Mouse (Mus musculus): ENCODE measurements at regions not wholly inside any gene's neighbourhood (a gene's known extent, or its start where the extent isn't known, plus 50 kb on each side); places are given as distances from the start of the nearest gene placed in this dataset.
A peak's percentile ranks its signal among the peaks of the same experiment; 100 is the strongest.

DNA sequence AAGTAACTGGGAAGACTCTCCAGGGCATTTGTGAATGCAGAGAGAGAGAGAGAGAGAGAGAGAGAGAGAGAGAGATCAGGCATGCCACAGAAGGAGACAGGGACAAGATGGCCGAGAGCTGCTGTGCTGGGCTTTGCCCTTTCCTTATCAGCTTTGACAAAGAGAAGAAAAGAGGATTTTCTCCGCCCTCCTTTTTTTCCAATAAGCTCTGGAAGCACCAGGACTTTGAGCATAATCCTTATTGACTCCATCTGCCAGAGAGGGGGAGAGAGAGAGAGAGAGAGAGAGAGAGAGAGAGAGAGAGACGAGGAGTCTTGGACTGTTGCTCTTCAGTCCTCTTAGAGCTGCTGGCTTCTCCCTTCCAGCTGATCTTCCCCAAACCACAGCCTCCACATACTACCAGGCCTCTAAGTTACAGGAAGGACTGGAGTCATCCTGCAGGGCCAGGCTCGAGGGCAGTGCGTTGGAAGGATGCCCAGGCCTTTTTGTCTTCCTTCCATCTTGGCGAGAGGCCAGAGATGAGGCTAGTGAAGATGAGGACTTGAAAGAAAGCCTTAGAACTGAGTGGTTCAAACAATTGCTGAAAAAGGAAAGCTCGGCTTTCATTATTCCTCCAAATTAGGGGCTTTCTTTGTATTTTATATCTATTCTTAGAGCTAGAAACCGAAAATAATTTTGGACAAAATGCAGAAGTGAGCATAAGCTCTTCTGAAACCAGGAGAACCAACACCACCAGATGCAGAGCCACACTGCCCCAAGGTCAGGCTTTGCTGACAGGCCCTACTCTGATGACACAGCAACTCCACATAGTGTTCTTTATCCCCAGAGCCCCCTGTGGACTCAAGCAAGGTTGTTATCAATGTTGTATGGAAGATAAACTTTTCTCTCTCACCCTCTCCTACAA is 59.3 kb upstream of the Kcnd3 start:
- peak; percentile 61 for DNase-seq
